Mouse (Mus musculus) heart, postnatal 0 days (tissue): ENCODE measurements around the gene Akap2.

Experiments used
- CTCF ChIP-seq: IDR thresholded peaks from 2 replicates; pipeline ENCODE4 v1.5.1; 2016; ENCODE audit warnings: antibody characterized with exemption, control low read depth, low read depth
- EP300 ChIP-seq: IDR thresholded peaks from 2 replicates; pipeline ENCODE4 v1.6.1; 2016; ENCODE audit warnings: antibody characterized with exemption, low read depth

GRCm38 (mm10) chr4:57743325-57743929, 26.0 kb downstream of the Akap2 start:
- no peak for TF ChIP-seq CTCF
- TF ChIP-seq EP300: no peak
